Mouse (Mus musculus) cortical plate, adult 2 months (tissue): ENCODE data around the gene Il1rl2.

ENCODE experiments used
- CTCF ChIP-seq: fragments of 200-500 bp; IDR thresholded peaks from 2 replicates; pipeline ENCODE4 v1.5.1; 2011; ENCODE audit warnings: mild to moderate bottlenecking, control low read depth, low read length; ENCODE audit not compliant: insufficient read depth; ENCODE audit errors: extremely low read depth
- POLR2A ChIP-seq: fragments of 200-500 bp; IDR thresholded peaks from 2 replicates; pipeline ENCODE4 v1.6.1; 2011; ENCODE audit warnings: mild to moderate bottlenecking, low read length, control low read depth; ENCODE audit not compliant: insufficient read depth; ENCODE audit errors: extremely low read depth

DNA sequence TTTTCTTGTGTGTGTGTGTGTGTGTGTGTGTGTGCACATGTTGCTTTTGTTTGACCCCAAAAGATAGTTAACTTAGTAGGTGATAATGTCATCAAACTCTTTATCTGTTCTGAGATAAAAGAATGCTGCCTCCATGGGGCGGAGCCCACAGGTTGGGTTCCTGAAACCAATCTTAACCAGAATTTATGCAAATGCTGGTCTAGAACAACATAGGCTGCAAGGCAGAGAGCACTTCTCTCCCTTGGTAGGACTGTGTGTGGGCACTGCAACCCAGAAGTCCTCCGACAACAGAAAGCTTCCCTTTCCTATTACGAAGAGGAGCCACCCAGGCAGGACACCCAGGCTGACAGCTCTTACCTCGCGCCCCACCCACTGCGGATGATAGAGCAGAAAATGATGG, 75.2 kb downstream of the Il1rl2 start:
- TF ChIP-seq POLR2A, result no peak
- no peak for TF ChIP-seq CTCF
